Mouse (Mus musculus) lung, postnatal 14 days (tissue): ENCODE data around the gene Tspan2.

Source experiments
- DNase-seq: peaks from one replicate; pipeline ENCODE4 v3.0.0; 2021

Tspan2 gene

DNA sequence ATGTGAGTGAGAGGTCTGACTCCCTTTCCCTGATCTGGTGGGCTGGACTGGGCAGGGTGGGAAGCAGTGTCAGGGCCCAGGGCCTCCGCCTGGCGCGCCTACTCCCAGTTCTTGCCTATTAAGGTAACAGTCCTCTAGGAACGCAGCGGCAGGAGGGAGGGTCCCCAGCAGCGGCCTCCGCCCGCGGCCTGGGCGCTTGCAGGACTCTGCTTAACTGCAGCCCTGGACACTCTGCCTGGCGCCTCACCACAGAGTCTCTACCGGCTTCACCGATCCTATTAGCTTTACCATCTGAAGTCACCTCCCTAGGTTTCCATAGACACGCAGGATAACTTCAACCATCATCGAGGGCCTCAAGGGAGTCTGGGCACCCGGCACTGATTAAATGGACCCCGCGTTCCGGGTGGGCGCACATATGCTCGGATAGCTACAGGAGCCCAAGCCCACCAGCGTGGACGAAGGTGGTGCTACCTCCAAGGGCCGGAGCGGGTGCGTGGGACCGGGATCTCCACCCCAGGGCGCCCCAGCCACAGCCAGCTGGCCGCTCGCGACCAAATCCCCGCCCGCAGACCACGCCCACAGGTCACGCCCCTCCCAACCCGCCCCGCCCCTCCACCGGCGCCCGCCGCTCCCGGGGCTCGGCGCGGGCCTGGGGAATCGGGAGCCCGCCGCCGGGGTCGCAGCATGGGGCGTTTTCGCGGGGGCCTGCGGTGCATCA lies at the start of gene Tspan2:
Gene Tspan2, plus strand, starts transcription at position 217 of the 718 bp plus-strand sequence.
- DNase-seq, result peak; percentile 81

DNA sequence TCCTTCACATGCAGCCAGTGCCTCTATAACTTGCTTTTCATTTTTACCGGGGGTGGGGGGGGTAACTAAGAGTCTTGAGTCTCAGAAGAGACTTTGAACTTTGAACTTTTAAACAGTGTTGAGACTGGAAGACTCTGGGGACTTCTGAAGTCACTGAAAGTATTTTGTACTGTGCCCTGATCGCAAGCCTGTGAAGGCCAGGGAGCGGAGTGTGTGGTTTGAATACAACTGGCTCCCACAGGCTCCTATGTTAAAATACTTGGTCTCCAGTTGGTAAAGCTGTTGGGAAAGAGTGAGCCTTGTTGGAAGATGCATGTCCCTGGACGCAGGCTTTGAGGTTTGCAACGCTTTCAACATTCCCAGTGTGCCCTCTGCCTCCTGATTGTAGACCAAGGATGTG lies 47.5 kb upstream of the Tspan2 start:
- no peak for DNase-seq

DNA sequence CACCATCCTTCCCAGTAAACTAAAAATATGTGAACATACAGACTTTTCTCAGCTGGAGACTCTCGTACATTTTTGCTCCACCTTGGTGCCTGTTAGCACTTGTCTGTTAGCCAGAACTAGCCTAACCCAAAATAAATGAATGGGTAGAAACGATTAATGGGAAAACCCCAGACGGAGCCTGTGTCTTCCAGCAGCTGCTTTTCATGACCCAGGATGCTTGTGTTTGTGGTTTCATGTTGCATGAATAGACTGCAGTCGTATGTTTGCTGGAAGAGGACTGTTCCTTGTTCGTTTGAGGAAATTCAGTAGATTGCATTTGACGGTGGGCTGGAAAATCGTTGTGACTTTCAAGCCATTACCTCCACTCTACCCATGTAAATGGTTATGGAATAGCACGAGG lies 46.5 kb upstream of the Tspan2 start:
- DNase-seq, result no peak

DNA sequence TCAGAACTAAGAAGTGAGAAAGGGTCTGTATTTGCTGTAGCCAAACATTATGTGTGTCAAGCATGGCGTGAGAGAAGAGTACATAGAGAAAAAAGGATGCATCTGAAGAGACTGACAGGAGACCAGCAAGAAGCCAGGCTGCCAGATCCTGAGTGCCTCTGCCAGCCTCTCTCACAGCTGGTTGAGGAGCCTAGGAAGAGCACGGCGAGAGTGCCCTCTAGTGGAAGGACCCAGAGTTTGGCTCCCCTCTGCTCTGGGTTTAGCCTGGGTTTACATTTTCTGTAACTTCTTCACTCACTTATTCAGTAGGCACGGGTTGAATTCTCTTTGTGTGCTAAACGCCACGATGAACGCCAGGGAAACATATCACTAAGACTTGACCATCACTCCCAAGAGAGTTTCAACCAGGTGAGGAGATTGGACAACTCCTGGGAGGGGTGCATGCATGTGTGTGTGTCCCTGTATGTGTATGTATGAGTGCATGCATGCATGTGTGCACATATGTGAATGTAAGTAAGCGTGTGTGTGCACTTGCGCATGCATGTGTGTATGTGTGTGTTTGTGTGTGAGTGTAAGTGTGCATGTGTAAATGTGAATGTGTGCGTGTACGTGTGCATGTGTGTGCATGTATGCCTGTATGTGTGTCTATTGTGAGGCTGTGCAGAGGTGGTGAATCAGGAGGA lies 42.4 kb upstream of the Tspan2 start:
- peak; percentile 76 for DNase-seq

DNA sequence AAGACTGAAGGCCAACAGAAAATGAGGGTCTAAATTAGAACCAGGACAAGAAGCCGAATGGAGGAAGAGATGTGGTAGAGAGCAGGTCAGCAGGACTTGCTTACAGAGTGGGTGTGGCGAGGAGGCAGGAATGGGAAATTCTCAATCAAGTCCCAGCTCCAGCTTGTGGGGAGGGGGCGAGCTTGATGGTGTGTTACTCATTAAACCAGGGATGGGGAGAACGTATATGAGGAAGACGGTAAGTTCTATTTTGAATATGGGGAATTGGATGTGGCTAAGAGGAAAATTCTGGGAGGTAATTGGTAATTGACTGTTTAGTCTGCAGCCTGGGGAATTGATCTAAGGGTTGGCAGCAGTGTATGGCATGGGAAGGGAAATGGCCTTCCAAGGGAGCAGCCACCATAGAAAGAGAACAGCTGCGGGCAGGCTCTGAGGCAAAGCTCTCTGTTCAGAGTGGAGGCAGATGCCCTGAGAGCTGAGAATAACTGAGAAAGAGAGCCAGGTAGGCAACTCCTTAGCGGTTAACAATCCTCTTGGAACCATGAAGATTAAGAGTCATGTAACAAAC lies 41.5 kb upstream of the Tspan2 start:
- DNase-seq, result no peak

DNA sequence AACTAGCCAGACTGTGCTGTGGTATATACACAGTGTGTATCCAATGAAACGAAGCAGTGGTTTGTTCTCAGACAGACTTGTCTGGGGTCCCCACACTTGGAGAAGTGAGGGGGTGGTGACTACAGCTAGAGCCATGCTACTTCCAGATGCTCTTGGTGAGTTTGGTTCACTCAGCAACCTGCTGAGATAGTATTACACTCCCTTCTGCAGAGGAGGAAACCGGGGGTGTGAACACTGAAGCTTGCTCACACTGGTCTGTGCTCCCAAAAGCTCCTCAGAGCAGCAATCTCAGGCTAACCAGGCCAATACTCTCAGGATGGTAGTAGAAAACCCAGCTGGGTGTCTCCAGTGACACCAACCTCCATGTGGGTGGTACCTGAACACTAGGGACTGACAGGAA lies 36.2 kb upstream of the Tspan2 start:
- DNase-seq, result no peak

DNA sequence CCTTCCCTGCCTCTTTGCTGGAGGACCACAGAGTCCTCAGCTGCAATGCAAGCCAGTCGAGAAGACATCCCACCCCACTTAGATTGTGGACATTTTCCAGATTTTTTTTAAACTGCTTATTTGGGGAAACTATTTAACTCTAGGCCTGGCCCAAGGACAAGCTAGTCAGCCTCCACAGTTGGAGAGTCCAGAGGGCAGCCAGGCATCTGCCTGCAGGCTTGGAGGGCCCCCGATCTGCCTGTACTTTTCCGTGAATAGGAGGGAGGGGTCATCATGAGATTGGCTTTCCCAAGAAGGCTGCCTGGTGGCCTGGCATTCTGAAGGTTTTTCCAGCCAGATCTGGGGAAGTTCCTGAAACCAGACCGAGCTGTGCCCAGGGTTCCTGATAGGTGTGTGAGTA lies 33.0 kb upstream of the Tspan2 start:
- DNase-seq, result no peak

DNA sequence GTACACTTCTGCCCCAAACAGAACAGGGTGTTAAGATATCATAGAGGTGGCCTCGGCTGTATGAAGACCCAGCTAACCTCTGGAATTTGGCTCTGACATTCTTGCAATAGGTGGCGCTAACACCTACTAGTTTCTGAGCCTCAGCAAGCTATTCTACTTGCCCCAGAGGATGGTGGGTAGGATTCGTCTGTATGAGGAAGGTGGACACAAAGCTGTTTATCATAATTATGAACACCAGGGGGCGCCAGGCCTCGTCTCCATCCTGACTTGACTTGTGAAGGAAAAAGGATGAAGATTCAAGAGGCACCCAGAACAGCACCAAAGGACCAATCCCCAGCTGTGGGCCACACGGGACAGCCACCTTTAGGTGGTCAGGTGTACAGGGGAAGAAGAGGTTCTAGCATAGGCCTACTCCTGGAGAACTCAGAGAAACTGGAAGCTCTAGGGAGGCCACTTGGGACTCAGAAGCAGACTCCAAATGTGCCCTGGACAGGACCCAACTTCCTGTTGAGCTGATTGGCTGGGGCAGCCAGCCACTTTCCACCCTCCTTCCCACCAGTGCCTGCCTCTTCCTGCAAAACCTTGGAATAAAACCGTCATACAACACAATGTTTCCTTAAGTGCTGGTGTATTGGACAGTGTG lies 32.3 kb upstream of the Tspan2 start:
- peak; percentile 65 for DNase-seq

DNA sequence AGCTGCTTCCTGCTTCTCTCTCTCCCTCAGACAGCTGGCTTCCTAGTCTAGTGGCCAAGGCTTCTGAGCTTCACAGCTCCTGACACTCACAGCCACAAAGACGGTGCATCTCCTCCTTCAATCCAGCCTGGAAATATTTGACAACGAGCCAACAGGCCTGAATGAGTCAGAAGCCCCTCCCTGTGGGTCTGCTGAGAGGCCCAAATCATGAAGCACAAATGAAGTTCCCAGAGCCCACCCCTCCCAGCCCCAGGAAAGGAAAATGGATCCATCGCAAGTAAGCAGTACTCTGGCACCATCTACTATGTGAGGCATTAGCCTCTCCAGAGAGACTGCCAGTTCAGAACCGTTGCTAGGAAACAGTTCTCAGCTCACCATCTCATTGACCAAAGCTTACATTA lies 30.3 kb upstream of the Tspan2 start:
- DNase-seq, result no peak

DNA sequence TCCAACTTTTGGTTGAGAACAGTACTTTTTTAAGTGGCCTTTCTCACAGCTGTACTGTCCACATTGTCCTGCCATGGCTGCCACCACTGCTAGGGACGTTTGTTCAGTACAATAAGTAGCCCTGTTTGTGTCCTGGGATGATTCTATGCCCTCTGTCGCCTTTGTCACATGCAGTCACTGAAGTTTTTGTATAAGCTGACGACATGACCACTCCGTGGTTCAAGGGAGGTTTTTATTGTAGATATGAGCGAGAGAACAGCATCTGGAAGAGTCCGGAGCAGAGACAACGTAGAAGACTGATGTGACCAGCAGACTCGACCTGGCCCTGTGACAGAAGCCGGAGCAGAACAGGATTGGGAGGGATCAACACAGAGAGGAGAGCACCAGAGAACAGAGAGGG lies 25.7 kb upstream of the Tspan2 start:
- no peak for DNase-seq

DNA sequence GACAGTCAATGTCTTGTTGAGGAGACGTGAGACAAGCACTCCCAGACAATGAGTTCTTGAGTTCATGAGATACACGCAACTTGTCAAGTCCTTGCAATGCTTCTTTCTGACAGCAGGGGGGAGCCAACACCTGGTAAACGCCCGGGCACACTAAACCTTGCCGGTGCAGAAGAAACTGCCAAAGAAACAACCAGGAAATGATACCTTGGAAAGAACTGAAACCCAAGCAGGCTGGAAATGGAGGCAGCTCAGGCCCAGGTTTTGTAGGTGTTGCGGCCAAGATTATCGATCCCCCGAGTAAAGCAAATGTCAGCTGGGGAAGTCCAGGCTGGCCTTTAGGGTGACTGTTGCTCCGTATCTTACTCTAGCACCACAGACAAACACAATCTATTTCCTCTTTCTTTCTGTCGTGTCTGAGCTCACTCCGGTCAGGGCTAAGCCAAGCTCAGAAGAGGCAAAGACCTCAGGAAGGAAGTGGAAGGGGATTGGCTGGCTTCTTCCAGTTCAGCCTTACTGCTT lies 19.2 kb upstream of the Tspan2 start:
- DNase-seq, result peak; percentile 91

DNA sequence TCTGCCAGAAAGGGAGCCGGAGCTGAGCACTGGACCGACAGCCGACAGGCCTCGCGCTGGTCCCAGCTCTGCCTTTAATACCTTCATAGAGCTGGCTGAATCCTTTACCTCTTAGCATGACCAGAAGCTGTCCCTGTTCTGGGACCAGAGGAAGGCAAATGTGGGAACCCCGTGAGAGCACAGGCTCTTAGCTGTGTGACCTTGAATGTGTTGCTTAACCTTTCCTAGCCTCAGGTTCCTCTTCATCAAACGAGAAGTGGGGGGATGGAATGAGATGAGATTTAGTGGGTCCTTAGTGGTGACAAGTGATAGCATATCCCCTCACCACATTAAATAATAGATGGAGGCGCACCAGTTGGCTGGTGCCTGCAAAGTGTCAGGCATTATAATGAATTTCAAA lies 18.5 kb upstream of the Tspan2 start:
- no peak for DNase-seq

DNA sequence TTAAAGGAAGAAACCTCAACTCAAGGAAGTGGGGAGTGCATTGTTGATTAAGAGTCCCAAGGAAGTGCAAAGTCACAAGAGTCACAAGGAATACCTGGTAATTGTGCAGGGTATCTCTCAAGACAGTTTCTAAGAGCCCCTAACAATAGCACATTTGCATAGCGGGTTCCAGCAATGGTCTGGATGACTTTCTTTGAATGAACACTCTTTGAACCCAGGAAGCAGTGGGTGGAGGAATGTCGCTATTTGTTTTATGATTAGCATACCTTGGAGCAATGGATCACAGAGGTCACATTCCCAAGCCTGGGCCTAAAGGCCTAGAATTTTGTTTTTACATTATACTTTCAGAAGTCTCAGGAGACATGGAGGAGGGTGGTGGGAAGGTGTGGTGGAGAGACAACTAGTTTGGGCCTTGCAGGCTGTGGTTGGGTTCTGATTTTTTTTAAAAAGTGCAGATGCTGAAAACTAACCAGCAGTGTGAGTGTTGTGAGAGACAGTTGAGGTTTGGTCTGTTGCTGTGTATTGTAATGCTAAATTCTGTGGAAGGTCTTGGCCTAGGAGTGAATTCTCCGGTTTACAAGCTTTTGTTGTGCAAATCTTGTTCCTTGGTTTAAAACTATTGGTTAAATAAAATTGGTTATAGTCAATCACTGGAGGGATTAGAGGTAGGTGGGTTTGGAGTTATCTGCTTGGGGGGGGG lies 16.6 kb upstream of the Tspan2 start:
- no peak for DNase-seq

DNA sequence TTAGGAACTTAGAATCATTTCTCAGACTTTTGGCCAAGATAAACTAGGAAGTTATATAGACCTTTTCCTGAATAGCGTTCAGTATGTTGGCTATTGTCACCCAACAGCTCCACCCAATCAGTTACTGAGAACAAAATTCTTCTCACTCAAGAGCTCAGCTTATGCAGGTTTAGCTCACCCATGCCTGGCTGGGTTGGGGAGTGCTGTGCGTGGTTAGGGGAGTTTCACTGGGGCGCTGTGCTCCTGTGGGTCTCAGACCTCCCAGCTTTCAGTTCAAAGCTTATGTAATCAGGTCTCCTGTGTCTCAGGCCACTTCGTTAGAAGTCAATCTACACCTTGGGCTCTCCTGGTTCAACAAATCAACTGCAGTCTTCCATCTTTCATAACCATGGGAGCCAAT lies 11.2 kb upstream of the Tspan2 start:
- DNase-seq, result no peak

DNA sequence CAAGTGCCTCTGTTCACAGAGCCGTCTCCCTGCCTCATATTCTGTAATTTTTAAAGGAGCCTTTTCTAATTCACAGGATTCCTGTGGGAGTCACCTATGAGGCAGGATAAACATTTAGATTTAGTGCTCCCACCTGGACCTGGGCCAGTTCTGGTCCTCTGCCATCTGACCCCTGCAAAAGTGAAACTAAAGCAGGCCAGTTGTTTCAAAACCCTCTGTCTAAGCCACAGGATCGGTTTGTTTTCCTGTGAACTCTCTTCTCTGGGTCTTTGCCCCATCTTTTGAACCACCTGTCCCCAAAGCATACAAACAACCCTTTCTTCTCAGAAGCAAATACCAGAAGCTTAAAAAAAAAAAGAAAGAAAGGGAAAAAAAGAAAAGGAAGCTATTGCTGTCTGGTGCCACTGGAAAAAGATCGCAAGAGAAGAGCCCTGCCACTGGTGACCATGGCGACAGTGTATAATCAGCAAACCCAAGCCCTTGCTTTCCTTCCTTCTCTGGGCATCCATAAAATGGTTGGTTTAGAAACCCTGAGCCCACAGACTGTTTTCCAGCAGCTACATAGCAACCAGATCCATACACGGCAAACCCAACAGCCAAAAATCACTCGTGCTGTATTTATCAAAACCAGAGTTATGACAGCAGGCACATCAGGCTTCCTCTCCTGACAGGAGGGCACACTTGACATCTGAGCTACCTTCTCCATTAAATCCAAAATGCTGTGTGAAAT lies 10.3 kb upstream of the Tspan2 start:
- DNase-seq, result peak; percentile 77

DNA sequence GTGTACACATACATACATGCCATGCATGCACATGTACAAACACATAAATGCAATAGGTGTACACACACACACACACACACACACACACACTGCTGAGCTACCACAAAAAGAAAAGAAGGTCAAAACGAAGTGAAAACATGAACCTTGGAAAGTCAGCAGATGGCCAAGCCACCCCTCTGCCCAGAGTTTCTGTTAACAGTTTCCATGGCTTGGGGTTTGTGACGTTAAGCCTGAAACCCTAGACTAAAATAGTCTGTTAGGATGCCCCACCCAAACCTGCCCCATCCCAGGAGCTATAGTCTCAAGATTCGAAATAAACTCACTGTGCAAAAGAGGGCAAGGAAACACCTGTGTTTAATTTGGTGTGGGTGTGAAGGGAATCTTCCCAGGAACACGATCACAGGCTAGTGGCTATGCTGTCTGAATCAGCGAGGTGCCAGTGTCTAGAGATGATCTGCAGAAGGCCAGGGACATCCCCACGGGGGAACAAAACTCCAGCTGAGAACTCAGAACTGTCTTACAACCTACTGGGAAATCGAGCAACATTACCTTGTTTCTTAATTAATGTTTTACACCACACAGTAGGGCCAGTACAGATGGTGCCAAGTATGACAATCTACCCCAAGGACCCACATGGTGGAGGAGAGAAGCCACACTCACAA lies 9.4 kb upstream of the Tspan2 start:
- no peak for DNase-seq

DNA sequence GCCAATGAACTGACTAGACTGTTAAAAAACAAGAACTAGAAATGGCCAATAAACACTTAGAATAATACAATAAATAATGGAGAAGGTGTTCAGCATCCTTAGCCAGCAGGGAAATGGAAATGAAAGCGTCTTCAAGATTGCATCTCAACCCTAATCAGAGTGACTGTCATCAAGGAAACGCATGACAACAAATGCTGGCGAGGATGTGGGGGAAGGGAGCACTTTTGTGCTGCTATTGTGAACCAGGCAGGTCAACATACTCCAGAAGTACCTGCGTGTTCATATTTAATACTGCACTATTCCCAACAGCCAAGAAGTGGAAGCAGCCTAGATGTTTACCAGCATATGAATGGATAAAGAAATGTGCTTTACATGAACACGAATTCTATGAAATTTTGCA lies 4.9 kb upstream of the Tspan2 start:
- no peak for DNase-seq

DNA sequence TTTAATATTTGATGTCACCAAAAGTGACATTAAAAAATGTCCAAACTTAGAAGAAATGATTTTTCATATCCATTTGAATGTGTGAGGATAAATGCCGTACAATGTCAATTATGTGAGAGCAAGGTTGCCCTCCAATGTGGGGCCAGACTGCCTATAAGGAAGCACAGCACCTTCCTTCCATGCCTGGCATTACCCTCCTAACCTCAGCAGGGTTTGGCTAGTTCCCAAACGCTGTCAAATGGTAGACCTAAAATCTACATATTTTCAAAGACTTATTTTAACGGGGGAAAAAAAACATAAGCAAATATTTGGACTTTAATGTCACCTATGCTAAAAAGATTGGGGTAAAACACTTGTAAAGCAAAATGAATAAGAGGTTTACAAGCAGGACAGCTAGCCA lies 3.2 kb upstream of the Tspan2 start:
- DNase-seq, result no peak

DNA sequence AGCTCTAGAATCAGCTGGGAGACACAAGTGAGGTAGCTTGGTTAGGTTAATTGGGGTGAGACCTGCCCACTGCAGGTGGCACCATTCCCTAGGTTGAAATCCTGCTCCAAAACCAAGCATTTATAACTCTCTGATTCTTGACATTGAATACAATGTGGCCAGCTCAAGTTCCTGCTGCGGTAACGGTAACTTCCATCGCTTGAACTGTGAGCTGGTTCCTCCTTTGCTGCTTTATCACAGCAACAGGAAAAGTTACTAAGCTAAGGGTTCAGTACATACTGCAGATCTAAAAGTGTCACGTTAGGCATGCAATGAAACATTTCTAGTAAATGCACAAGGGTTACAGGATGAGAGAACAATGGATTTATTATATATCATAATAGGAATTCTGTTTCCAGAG lies 1.7 kb upstream of the Tspan2 start:
- DNase-seq, result no peak

DNA sequence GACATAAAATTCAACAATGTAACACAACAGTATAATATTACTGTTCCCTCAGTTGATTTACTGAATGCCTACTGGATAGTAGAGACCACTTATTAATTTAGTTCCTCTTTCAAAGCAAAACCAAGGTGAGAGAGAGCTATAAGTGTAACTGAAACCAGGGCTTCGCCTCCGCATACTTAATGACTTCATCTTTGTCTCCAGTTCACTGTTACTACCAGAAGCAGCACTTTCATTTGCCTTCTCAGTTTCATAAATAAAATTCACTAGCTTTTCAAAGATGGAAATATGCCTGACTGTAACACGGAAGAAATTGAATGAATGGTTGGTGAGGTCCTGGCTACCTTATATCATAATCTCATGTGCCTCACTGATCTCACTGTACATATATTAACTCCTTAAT lies 1.3 kb upstream of the Tspan2 start:
- no peak for DNase-seq

DNA sequence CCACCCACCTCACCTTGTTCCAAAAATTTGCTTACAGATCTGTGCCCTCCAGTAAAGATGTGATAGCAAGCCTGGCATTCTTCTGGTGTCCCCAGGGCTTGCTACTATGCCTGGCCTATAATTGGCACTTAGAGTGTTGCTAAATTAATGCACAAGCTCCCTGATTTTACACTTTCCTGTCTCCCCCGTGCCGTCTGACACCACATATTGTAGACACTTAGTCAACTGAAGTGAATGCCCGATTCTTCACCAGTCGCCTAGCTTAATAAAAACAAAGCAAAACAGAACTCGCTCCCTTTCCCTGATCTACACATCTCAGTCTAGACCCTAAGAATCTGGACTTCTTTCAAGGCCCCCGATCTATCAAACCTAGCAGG lies 405 bp upstream of the Tspan2 start:
- no peak for DNase-seq

DNA sequence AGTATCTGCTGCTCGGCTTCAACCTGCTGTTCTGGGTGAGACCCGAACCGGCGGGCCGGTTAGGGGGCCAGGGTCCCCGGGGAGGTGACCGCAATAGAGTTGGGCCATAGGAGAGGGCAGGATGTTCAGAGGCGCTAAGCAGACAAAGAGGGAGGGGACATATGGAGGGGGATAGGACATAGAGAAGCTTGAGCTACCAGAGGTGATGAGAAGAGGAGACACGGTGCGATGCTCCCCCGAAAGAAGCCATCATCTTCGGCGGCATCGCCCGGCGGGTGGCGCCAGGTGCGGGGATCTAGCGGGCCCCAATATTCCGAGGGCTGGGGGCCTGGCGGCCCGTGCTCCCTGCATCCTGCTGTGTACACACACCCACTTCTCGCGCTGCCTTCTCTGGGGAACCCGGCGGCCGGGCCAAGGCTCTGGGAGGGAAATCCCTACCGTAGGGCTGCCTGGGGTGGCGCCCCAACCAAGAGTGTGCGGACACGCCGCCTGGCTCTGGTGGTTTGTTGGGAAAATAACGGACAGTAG lies 766 bp downstream of the Tspan2 start:
- peak; percentile 60 for DNase-seq
